Mouse (Mus musculus): ENCODE results near the gene Zfp663. TPM values are rescaled to one million over a fixed set of nuclear protein-coding genes. Genes with fewer than 3 reads are reported as not detected.

Gene Zfp663
- polyA plus RNA-seq, 1 experiment = not detected

DNA sequence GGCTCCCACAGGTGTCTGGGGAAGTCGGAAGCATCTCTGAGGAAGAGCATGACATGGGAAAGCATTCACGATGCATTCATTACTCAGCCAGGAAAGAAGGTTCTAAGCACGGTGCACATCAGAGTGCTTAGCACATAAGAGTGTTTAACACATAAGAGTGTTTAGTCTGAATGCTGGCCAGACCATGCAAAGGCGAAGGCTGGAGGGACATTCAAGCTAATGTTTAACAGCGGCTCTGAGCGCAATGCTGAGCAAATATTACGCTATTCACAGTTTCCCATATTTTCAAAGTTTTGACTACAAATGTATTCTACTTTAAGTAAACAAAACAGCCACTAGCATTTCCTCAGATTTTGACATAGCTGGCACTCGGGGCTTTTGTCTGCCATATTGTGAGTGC, 63.1 kb downstream of the Zfp663 start:
- Histone ChIP-seq H3K27me3 (ENCODE audit: control insufficient read depth, insufficient read depth, insufficient read length) (no peaks in the 10 kb centered on the region), H3K4me2 (ENCODE audit: low read depth) (no peak overlapping the region), H3ac (ENCODE audit: control insufficient read depth, insufficient read length) (no peak overlapping the region), H3K79me2 (ENCODE audit: control insufficient read depth, insufficient read depth) (no peaks in the 10 kb centered on the region), H3K36me3 (ENCODE audit: control insufficient read depth, insufficient read depth) (peaks cover 4% of the 10 kb centered on the region), H3K4me3 (no peak overlapping the region)
- TF ChIP-seq MYOD1 (IDR thresholded peaks at IDR 0.05; ENCODE audit: control insufficient read depth in 1 of 3, insufficient read length in 2 of 3, low read depth in 2 of 3) (no peak), USF1 (IDR thresholded peaks at IDR 0.05; ENCODE audit: low read depth) (no peak), TCF12 (IDR thresholded peaks at IDR 0.05; ENCODE audit: insufficient read depth, poor library complexity, severe bottlenecking) (no peak), REST (IDR thresholded peaks at IDR 0.05; ENCODE audit: insufficient read depth, insufficient read length) (no peak), POLR2AphosphoS2 (IDR thresholded peaks at IDR 0.05; ENCODE audit: insufficient read length, low read depth) (no peak), MAX (IDR thresholded peaks at IDR 0.05; ENCODE audit: low read depth) (no peak), SRF (IDR thresholded peaks at IDR 0.05; ENCODE audit: control insufficient read depth, insufficient read length, low read depth) (no peak), MYOG (IDR thresholded peaks at IDR 0.05; ENCODE audit: control insufficient read depth in 1 of 3, insufficient read depth in 1 of 3, insufficient read length in 2 of 3, low read depth in 2 of 3) (no peak), POLR2A (IDR thresholded peaks at IDR 0.05; ENCODE audit: insufficient read length, low read depth) (no peak), TCF3 (IDR thresholded peaks at IDR 0.05; ENCODE audit: insufficient read length, low read depth) (no peak), CEBPB (IDR thresholded peaks at IDR 0.05; ENCODE audit: insufficient read depth, poor library complexity, severe bottlenecking) (no peak), E2F4 (IDR thresholded peaks at IDR 0.05; ENCODE audit: insufficient read depth) (no peak)

DNA sequence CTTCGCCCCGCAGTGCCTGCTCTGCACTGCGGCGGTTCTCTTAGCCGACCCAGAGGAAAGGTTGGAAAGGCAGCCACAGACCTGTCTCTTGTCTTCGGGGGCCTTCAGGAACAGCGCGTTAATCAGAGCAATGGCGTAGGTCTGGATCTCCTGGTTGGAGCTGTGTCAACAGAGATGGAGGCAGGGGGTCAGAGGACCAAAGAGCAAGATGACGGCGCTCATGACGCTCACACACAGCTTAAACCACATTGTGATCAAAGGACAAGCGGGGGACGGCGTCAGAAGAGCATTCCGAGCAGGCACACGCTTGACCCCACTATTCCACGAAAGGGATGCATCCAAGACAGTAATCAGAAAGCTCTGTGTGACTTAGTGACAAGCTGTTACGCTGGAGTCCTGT, 63.7 kb downstream of the Zfp663 start:
- peaks cover 4% of the 10 kb centered on the region for H3K36me3 ChIP-seq (ENCODE audit: control insufficient read depth, insufficient read depth)
- H3K79me2 ChIP-seq (ENCODE audit: control insufficient read depth, insufficient read depth) = no peaks in the 10 kb centered on the region
- H3K4me3 ChIP-seq = no peak overlapping the region
- TF ChIP-seq CEBPB (IDR thresholded peaks at IDR 0.05; ENCODE audit: insufficient read depth, poor library complexity, severe bottlenecking) (no peak), POLR2AphosphoS2 (IDR thresholded peaks at IDR 0.05; ENCODE audit: insufficient read length, low read depth) (no peak), MAX (IDR thresholded peaks at IDR 0.05; ENCODE audit: low read depth) (no peak), TCF12 (IDR thresholded peaks at IDR 0.05; ENCODE audit: insufficient read depth, poor library complexity, severe bottlenecking) (no peak), SRF (IDR thresholded peaks at IDR 0.05; ENCODE audit: control insufficient read depth, insufficient read length, low read depth) (no peak), USF1 (IDR thresholded peaks at IDR 0.05; ENCODE audit: low read depth) (no peak), POLR2A (IDR thresholded peaks at IDR 0.05; ENCODE audit: insufficient read length, low read depth) (no peak), MYOG (IDR thresholded peaks at IDR 0.05; ENCODE audit: control insufficient read depth in 1 of 3, insufficient read depth in 1 of 3, insufficient read length in 2 of 3, low read depth in 2 of 3) (no peak)
- no peak overlapping the region for H3ac ChIP-seq (ENCODE audit: control insufficient read depth, insufficient read length)
- H3K4me2 ChIP-seq (ENCODE audit: low read depth) = no peak overlapping the region
- H3K27me3 ChIP-seq (ENCODE audit: control insufficient read depth, insufficient read depth, insufficient read length) = no peaks in the 10 kb centered on the region

DNA sequence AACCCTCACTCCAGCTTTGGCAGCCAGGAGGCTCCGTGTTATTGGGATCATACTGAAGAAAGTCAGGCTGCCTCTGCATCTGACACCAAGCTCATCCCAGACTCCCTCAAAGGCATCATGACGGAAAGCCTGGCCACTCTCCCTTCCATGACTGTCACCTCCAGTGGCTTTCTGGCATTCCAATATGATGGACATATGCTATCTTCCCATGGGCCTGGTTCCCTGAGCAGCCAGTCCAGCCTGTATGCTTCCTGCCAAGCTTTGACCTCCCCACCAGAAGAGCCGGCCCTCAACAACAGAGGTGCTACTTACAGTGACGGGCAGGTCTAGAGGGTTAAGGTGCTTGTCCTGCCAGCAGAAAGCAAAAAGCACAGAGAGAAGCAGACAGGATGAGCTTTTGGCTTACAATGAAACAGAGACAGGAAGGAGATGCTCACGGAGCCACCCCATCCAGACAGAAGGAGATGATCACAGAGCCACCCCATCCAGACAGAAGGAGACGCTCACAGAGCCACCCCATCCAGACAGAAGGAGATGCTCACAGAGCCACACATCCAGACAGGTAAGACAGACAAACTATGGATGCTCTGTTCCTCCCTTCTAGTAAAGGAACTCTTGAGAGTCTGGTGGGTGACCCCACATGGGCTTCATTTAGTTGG, 65.0 kb downstream of the Zfp663 start:
- H3K4me3 ChIP-seq = no peak overlapping the region
- peaks cover 4% of the 10 kb centered on the region for H3K36me3 ChIP-seq (ENCODE audit: control insufficient read depth, insufficient read depth)
- no peak overlapping the region for H3K4me2 ChIP-seq (ENCODE audit: low read depth)
- H3K27me3 ChIP-seq (ENCODE audit: control insufficient read depth, insufficient read depth, insufficient read length) = no peaks in the 10 kb centered on the region
- H3ac ChIP-seq (ENCODE audit: control insufficient read depth, insufficient read length) = no peak overlapping the region
- TF ChIP-seq POLR2AphosphoS2 (IDR thresholded peaks at IDR 0.05; ENCODE audit: insufficient read length, low read depth) (no peak), MYOG (IDR thresholded peaks at IDR 0.05; ENCODE audit: control insufficient read depth in 1 of 3, insufficient read depth in 1 of 3, insufficient read length in 2 of 3, low read depth in 2 of 3) (no peak), E2F4 (IDR thresholded peaks at IDR 0.05; ENCODE audit: insufficient read depth) (no peak), POLR2A (IDR thresholded peaks at IDR 0.05; ENCODE audit: insufficient read length, low read depth) (no peak), TCF3 (IDR thresholded peaks at IDR 0.05; ENCODE audit: insufficient read length, low read depth) (no peak), USF1 (IDR thresholded peaks at IDR 0.05; ENCODE audit: low read depth) (no peak), REST (IDR thresholded peaks at IDR 0.05; ENCODE audit: insufficient read depth, insufficient read length) (no peak), MYOD1 (IDR thresholded peaks at IDR 0.05; ENCODE audit: control insufficient read depth in 1 of 3, insufficient read length in 2 of 3, low read depth in 2 of 3) (no peak), TCF12 (IDR thresholded peaks at IDR 0.05; ENCODE audit: insufficient read depth, poor library complexity, severe bottlenecking) (no peak), CEBPB (IDR thresholded peaks at IDR 0.05; ENCODE audit: insufficient read depth, poor library complexity, severe bottlenecking) (no peak), MAX (IDR thresholded peaks at IDR 0.05; ENCODE audit: low read depth) (no peak), SRF (IDR thresholded peaks at IDR 0.05; ENCODE audit: control insufficient read depth, insufficient read length, low read depth) (no peak)
- no peaks in the 10 kb centered on the region for H3K79me2 ChIP-seq (ENCODE audit: control insufficient read depth, insufficient read depth)

DNA sequence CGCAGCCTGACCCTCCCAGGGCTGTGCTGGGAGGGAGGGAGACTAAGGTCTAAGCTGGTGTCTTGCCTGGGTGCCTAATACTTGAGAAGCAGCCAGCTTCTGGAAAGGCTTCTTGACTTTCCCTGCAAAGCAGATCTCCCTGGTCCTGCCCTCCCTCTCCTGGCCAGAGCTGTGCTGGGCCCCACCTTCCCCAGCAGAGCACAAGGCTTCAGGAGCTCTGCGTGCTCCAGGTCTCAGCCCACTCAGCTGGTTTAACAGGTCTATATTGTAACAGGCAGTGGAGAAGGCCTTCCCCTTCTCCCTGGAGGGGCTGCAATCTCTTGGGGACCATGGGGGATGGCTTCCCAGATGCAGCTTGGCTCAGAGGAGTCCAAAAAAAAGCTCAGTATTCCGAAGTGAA, 67.1 kb downstream of the Zfp663 start:
- no peaks in the 10 kb centered on the region for H3K79me2 ChIP-seq (ENCODE audit: control insufficient read depth, insufficient read depth)
- TF ChIP-seq MYOD1 (IDR thresholded peaks at IDR 0.05; ENCODE audit: control insufficient read depth in 1 of 3, insufficient read length in 2 of 3, low read depth in 2 of 3) (no peak), SRF (IDR thresholded peaks at IDR 0.05; ENCODE audit: control insufficient read depth, insufficient read length, low read depth) (no peak)
- no peak overlapping the region for H3K4me2 ChIP-seq (ENCODE audit: low read depth)
- H3K4me3 ChIP-seq = no peak overlapping the region
- no peaks in the 10 kb centered on the region for H3K27me3 ChIP-seq (ENCODE audit: control insufficient read depth, insufficient read depth, insufficient read length)
- peaks cover 4% of the 10 kb centered on the region for H3K36me3 ChIP-seq (ENCODE audit: control insufficient read depth, insufficient read depth)
- H3ac ChIP-seq (ENCODE audit: control insufficient read depth, insufficient read length) = no peak overlapping the region

Other genes starting within 250 kb of the Zfp663 start
- gene Cdh22, start 133.9 kb downstream of the Zfp663 start, polyA plus RNA-seq (2012; fragmentation: generic; extraction: Trizol) = 1.5 TPM
- gene Slc35c2, start 80.9 kb downstream of the Zfp663 start, polyA plus RNA-seq (2012; fragmentation: generic; extraction: Trizol) = 50.3 TPM
- 20.4 TPM for gene Elmo2, start 42.2 kb downstream of the Zfp663 start, polyA plus RNA-seq (2012; fragmentation: generic; extraction: Trizol)
- gene Zfp334, start 19.5 kb upstream of the Zfp663 start, polyA plus RNA-seq (2012; fragmentation: generic; extraction: Trizol) = 1.5 TPM
- not detected for gene Ocstamp, start 31.7 kb upstream of the Zfp663 start, polyA plus RNA-seq (2012; fragmentation: generic; extraction: Trizol)
- gene Slc13a3, start 104.5 kb upstream of the Zfp663 start, polyA plus RNA-seq (2012; fragmentation: generic; extraction: Trizol) = 0.04 TPM
- 19.7 TPM for gene Trp53rka, start 124.6 kb upstream of the Zfp663 start, polyA plus RNA-seq (2012; fragmentation: generic; extraction: Trizol)
- 0.05 TPM for gene Slc2a10, start 135.1 kb upstream of the Zfp663 start, polyA plus RNA-seq (2012; fragmentation: generic; extraction: Trizol)
- 0.12 TPM for gene Eya2, start 226.3 kb upstream of the Zfp663 start, polyA plus RNA-seq (2012; fragmentation: generic; extraction: Trizol)